Mouse (Mus musculus) layer of hippocampus, postnatal 14 days (tissue): ENCODE measurements around the gene Ptpn9. TPM values are rescaled to one million over a fixed set of nuclear protein-coding genes. Genes with fewer than 3 reads are reported as not detected.

ENCODE experiments used
- DNase-seq, 2 experiments: peaks; one replicate each; pipeline ENCODE4 v3.0.0; 2021 to 2022; ENCODE audit warnings: low spot score in 2 of 2, mixed read lengths in 1 of 2
- total RNA-seq, 2 experiments: library from RNA; stranded (reverse); gene quantifications; 2 replicates each; pipeline ENCODE4 v1.2.3; 2021

Ptpn9 gene
- total RNA-seq, 2 experiments from 2014 or later = 31.3 TPM

DNA sequence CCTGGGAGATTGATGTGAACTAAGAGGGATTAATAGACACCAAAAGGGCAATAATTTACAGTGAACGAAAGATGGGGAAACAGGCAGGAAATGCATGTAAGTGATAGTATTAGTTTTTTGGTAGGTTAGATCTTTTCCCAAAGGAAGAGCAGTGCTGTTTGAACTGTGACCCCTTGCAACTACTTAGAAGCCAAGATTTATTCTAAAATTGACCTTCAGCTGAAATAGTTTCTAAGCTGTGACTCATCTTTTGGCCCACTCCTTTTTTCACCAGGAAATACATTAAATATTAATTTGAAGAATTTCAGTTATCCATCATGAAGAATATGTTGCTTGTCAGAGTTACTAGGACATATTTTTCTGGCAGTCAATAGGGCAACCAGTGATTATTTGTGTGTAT, 19.0 kb downstream of the Ptpn9 start:
- DNase-seq = no peak

- no peak for DNase-seq
Observed at GRCm38 (mm10) chr9:57014766-57015165, 20.0 kb downstream of the Ptpn9 start.

DNA sequence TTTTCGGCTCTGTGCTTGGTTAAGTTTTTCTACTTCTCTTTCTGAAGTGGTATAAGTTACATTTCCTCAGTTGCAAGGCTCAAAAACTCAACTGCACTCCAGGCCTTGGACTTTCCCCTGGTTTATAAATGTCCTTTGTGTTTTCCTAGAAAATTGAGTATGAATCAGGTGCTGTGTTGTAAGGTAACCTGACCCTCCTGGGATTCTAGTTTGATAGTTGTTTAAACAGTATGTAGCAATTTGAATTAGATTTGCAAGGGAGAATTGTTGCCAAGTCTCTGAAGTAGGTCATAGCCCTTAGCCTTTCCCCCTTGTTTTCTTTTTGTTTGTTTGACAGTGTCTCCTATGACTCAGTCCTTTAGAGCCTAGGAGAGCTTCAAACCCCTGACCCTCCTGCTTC, 22.9 kb downstream of the Ptpn9 start:
- DNase-seq = no peak

GRCm38 (mm10) chr9:57031756-57032155, 37.0 kb downstream of the Ptpn9 start:
- no peak for DNase-seq

GRCm38 (mm10) chr9:57056237-57056636, 61.5 kb downstream of the Ptpn9 start:
- DNase-seq = peak in 1 of 2 experiments; percentile 64

- no peak for DNase-seq
Observed at GRCm38 (mm10) chr9:57064164-57064563, 69.4 kb downstream of the Ptpn9 start.

GRCm38 (mm10) chr9:57068266-57068665, 73.5 kb downstream of the Ptpn9 start:
- DNase-seq = no peak

- no peak for DNase-seq
Observed at GRCm38 (mm10) chr9:57070262-57070661, 75.5 kb downstream of the Ptpn9 start.

GRCm38 (mm10) chr9:57070800-57071545, 76.2 kb downstream of the Ptpn9 start:
- DNase-seq = no peak

- peak; percentile 76 to 80 for DNase-seq
Observed at GRCm38 (mm10) chr9:57071801-57072351, 77.2 kb downstream of the Ptpn9 start, which contains the start of gene Sin3a. Gene Sin3a, plus strand, starts transcription at chr9:57072040.

DNA sequence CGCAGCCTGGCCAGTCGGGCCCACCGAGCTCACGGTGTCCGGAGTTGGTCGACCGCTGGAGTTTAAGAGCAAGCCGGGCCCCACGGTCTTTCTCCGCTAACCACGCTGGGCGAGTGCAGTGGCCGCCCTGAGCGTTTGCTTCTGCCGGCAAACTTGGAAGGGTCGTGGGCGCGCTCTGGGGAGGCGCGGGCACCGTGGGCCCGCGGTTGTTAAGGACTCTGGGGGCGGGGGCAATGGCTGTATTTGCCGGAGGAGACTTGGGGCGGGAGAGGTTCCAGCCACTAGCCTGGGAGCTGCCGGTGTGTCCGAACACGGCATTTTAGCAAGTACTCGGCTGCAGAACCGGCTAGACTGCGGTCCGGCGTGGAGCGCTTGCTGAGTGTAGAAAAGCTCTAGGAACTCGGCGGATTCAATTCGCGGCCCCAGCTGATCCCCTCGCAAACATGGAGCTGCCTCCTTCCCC, 77.8 kb downstream of the Ptpn9 start:
- no peak for DNase-seq

GRCm38 (mm10) chr9:57072989-57073789, 78.5 kb downstream of the Ptpn9 start:
- DNase-seq = peak; percentile 94 to 100

GRCm38 (mm10) chr9:57073790-57074094, 79.0 kb downstream of the Ptpn9 start:
- DNase-seq = no peak

GRCm38 (mm10) chr9:57074171-57074821, 79.6 kb downstream of the Ptpn9 start:
- peak; percentile 16 to 31 for DNase-seq

DNA sequence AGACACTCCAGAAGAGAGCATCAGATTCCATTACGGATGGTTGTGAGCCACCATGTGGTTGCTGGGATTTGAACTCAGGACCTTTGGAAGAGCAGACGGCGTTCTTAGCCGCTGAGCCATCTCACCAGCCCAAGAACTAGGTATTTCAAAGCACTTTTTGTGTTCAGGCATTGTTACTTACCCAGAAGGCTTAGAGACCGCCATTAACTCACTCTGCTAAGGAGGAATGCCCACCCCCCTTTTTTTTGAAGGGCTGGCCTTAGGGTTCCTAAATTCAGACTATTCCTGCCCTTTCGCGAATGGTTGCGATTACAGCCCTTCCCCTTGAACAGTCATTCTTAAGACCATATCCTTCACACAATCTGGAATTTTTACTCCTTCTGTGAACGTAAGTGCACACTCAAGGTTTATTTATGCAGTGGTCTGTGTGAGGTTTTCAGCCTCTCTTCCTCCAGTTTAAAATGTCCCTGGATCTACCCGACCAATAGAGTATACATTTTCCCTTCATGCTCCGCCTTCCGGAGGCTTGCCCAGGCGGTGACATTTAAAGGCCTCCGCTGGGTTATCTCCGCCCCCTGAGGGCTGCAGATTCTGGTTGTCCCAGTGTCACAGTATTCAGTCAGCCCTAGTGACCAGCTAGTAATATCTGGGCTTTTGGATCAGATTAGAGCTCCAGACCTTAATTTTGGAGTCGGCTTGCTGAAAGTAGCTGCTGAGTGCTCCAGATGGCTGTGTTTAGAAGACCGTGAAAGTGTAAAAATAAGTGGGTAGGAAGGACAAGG, 80.3 kb downstream of the Ptpn9 start:
- no peak for DNase-seq

DNA sequence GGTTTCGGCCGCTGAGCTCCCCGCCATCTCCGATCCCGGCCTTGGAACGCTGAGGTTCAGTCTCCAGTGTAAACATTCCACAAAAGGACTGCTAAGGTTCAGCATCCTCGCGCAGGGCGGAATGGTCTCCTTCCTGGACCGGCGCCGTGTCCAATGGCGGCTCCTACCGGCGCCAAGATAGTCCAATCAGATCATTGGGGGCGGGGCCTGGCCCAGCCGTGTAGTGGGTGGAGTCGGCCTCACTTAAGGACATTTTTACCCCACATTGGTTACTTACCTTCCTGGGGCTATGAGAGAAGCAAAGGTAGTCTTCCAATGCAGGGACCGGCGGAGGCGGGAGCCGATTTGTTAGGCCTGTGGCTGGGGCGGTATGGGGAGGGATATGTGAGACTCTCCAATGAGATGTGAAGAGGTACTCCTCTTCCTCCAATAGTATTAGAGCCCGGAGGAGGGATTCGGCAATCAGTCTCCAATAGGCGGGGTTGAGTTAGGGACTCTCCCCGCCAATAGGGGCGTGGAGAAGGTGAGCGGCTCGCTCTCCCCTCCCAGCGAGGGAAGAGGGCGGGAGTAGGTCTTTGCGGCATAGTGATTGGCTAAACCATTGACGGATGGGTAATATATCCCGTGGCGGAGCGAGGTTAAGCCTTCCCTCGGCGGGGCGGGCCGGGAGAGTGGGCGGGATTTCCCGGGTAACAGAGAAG, 81.1 kb downstream of the Ptpn9 start:
- DNase-seq = peak; percentile 97 to 99

DNA sequence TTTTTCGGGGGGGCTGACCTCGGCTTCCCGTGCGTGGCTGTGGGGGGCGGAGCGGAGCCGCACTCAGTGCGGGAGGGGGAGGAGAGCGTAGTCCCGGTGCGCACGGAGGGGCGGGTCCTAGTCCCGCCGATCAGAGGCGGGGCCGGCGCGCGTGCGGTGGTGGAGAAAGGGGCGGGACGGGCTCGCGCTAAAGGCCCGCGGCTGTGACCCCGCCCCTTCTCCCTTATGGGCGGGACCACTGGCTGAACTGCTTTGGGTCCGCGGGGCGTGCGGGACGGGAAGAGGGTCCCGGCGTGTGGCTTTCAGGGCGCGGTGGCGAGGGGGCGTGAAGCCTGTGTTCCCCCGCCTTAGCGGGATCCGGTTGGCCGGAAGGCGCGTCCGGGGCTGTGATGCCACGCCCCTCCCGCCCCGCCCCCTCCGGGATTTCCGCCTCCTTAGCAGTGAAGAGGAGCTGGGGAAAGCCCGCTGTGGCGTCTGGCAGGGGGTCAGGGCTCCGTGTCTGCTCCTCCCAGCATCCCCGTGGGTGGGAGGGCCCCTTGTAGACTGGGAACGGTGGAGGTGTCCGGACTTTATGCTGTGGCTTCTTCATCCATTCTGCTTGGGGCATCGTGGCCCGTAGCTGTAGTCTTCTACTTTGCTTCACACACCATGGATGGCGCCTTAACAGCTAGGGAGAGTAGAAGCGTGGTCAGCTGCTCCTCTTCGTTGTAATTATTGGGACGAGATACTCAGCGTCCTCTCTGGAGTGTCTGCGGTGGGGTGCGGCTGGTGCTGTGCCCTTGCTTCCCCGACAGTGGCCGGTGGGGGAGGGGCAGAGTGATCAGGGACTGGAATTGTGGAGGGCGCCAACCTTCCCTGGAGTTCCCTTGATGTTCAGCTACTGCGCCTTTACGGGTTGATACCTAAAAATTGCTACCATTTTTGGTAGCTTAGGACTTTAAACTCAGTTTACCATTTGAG, 82.3 kb downstream of the Ptpn9 start:
- peak; percentile 87 to 89 for DNase-seq

- DNase-seq = no peak
Observed at GRCm38 (mm10) chr9:57082236-57082635, 87.5 kb downstream of the Ptpn9 start.
